Mouse (Mus musculus) brown adipose tissue, adult 24 weeks (tissue): ENCODE results near the gene Foxa1. TPM values are rescaled to one million over a fixed set of nuclear protein-coding genes. Genes with fewer than 3 reads are reported as not detected.

Experiments used
- H3K27ac ChIP-seq: fragments of 200-500 bp; replicated peaks from 2 replicates; pipeline ENCODE4 v1.5.1; 2012; ENCODE audit warnings: low read depth, mild to moderate bottlenecking, low read length
- H3K4me1 ChIP-seq: fragments of 200-500 bp; 2 replicates; pipeline ENCODE4 v1.6.1; 2012; ENCODE audit warnings: low read length, mixed read lengths; ENCODE audit not compliant: control insufficient read depth, insufficient read depth, insufficient read length
- H3K4me3 ChIP-seq: fragments of 200-500 bp; 2 replicates; pipeline ENCODE4 v1.5.1; 2012; ENCODE audit warnings: low read depth, mild to moderate bottlenecking, low read length, moderate library complexity; ENCODE audit not compliant: insufficient read depth
- polyA plus RNA-seq: library from polyadenylated mRNA; stranded (reverse); fragments of >200 nt; gene quantifications from 2 replicates; pipeline ENCODE4 v1.2.4, GENCODE M21; 2012; ENCODE audit not compliant: missing spikeins, insufficient read depth, insufficient read length

Foxa1 gene
- polyA plus RNA-seq, 1 experiment: not detected

DNA sequence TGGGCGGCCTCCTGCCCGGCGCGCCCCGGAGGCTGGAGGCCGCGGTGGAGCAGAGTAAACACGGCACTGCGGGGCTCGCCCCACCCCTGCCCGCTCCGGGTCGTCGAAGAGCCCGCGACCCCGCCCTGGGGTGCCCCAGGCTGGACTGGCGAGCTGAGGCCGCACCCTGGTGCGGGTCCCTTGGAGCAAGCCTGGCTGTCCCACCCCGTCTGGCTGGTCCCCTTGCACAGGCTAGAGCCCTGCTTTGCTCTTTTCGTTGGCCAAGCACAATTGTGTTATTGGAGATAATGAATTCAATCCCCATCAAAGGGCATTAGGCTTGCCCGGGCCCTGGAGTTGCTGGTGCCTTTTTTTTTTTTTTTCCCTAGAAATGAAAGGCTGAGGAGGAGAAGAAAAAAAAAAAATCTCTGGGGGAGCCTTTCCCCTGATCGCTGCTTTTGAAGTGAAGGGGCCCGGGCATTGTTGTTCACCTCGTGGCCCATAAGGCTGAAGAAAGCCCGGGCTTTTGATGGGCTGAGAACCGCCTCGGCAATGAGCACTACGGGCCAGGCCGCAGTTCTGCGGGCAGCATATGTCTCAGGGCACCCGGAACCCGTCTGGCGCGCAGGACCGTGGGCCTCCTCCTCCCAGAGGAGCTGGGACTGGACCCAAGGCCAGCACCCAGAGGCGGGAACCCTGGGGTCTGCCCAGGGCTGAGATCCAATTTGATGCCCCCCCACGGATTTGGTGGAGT is 11.7 kb downstream of the Foxa1 start:
- Histone ChIP-seq H3K4me3 (no peak overlapping the region), H3K27ac (no peak overlapping the region), H3K4me1 (no peaks in the 10 kb centered on the region; the same call in 1 of the 2 replicates)

DNA sequence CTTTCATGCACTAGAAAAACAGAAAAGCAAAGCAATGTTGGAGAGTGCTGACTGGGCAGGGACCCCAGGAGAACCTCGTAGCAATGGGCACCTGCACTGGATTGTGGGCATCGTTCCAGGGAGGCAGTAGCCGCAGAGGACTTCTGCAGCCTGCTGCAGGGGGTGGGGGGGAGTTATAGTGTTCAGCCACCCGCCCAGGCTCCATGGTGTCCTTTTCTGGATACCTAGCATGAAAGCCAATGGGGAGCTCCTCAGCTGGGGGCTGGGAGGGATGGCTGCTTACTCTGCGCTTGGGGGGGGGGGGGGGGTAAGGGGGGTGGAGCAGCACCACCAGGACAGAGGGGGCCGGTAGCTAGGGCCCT is 12.2 kb downstream of the Foxa1 start:
- Histone ChIP-seq H3K4me1 (no peaks in the 10 kb centered on the region; the same call in 1 of the 2 replicates), H3K27ac (no peak overlapping the region), H3K4me3 (no peak overlapping the region)

GRCm38 (mm10) chr12:57530474-57530873 is 16.2 kb downstream of the Foxa1 start:
- no peaks in the 10 kb centered on the region for H3K4me1 ChIP-seq
- no peak overlapping the region for H3K27ac ChIP-seq
- H3K4me3 ChIP-seq: no peak overlapping the region

DNA sequence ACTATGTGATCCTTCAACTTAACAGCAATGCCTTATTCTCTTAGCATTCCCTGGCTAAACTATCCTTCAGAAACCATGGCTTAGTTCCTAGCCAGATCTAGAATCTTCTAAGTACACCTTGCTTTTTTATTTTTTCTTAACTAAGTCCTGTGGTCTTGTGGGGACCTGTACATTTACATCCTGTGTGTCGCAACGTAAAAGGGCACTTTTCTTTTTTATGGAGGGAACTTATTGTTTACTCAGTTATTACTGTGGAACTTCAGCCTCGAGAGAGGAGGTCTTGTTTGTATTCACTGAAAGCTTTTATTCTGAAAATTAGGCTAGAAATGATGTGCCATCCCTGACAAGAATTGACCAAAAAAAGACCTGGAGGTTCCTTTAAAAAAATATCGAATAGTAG is 18.4 kb downstream of the Foxa1 start:
- no peaks in the 10 kb centered on the region for H3K4me1 ChIP-seq
- H3K27ac ChIP-seq: no peak overlapping the region
- no peak overlapping the region for H3K4me3 ChIP-seq

DNA sequence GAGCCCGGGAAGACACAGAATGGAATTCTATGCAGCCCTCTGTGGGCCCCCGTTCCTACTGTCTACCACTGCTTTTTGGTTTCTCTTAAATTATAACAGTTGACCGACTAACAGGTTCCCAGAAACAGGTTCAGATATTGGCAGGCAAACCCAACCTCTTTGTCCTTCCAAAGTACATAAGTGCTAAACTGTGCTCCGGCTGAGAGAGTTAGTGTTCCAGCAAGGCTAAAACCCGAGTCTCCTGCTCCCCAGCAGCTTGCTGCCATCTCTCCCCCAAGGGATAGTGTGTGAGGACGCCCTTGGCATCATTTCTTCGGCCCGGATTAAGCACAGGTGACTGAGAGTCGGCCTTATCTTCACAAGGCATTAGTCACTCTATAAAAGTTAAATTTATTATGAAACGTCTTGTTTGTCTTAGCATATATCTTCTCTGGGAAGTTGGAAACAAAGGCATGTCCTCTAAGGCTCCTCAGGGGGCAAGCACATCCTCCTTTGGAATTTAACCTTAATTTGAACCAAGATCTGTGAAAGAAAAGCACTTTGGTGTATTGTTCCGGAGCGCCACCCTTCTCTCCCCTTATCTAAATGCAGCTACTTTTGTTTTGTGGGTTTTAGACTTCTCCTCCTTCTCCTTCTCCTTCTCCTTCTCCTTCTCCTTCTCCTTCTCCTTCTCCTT is 30.9 kb downstream of the Foxa1 start:
- Histone ChIP-seq H3K4me3 (no peak overlapping the region), H3K27ac (no peak overlapping the region), H3K4me1 (no peaks in the 10 kb centered on the region)

- H3K4me1 ChIP-seq: no peaks in the 10 kb centered on the region
- no peak overlapping the region for H3K4me3 ChIP-seq
Measured at GRCm38 (mm10) chr12:57514552-57514951, 32.2 kb downstream of the Foxa1 start.

DNA sequence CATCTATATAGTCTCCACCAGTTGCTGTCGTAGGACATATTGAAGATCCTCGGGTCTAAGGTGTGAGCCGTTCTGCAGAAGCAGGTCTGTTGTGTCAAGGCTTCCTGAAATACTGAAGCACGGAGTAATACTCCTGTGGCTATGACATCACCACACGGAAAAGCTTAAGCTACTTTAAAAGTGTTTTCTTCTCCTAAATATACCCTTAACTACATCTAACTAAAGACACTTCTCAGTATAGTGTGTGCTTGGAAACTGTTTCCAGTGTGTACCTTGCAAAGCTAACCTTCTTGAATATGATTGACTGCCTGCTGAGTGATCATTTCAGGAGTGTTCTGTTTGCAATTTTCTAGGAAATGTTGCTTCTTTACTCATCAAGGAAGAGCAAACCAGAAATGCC is 35.2 kb downstream of the Foxa1 start:
- H3K4me1 ChIP-seq: no peaks in the 10 kb centered on the region
- no peak overlapping the region for H3K4me3 ChIP-seq
- no peak overlapping the region for H3K27ac ChIP-seq

More at GRCm38 (mm10) chr12:57514552-57514951, 32.2 kb downstream of the Foxa1 start:
- no peak overlapping the region for H3K27ac ChIP-seq

DNA sequence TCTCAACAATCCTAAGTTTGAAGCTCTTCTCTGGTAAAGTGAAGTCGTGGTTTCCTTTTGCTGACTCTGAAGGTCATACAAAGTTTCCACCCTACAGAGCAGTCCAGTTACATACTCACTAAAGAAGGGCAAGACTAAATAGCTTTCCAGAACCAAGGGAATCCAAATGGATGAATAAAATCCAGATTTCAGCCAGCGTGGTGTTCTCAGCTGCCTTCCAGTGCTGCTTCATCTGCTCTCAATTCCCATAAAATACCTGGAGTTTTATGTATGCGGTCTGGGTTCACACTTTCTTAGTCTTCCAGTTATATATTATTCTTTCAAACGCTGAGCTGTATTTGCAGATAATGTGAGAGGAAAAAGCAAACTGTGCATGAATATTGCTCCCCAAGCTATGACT is 35.6 kb downstream of the Foxa1 start:
- Histone ChIP-seq H3K4me1 (no peaks in the 10 kb centered on the region), H3K27ac (no peak overlapping the region), H3K4me3 (no peak overlapping the region)

DNA sequence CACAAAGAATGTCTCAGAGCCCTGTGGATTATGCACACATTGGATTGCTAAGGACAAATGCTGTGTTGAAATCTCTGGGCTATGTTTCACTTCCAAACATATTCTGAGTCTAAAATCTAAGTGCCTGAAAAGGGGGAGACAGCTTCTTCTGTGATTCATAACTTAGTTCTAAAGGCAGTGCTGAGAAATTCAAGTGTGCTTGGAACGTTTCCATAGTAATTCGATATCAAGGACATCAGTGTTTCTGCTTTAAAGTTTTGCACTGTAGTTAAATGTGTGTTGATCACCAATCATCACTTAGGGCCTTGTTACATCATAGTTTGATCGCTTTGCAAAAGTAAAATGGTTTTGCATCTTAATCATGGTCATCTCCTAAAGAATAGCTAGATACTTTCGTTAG is 37.0 kb downstream of the Foxa1 start:
- H3K4me1 ChIP-seq: no peaks in the 10 kb centered on the region
- no peak overlapping the region for H3K4me3 ChIP-seq
- H3K27ac ChIP-seq: no peak overlapping the region

DNA sequence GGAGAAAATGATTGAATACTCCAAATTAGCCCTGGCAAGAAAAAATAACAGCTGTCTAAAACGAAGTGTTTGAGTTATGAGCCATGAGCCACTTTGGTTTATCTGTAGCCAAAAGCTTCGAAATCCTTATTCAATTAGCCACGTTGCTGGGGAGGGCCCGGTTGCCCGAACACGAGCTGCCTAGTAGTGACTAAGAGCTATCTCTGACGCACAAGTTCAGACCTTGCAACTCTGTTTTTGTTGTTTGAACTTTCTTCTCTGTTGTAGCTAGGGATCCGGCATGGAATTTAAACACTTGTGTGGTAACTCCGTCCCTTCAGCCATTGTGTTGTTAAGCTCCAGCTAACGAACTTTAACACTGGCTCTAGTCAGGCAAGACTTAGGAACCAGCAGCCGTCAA is 37.8 kb downstream of the Foxa1 start:
- no peak overlapping the region for H3K4me3 ChIP-seq
- H3K4me1 ChIP-seq: no peaks in the 10 kb centered on the region
- H3K27ac ChIP-seq: no peak overlapping the region

- Histone ChIP-seq H3K4me3 (no peak overlapping the region), H3K27ac (no peak overlapping the region), H3K4me1 (no peaks in the 10 kb centered on the region)
Measured at GRCm38 (mm10) chr12:57505329-57505728, 41.4 kb downstream of the Foxa1 start.

- Histone ChIP-seq H3K4me1 (no peaks in the 10 kb centered on the region), H3K27ac (no peak overlapping the region), H3K4me3 (no peak overlapping the region)
Measured at GRCm38 (mm10) chr12:57500246-57500645, 46.5 kb downstream of the Foxa1 start.

GRCm38 (mm10) chr12:57496347-57497119 is 50.2 kb downstream of the Foxa1 start:
- Histone ChIP-seq H3K27ac (no peak overlapping the region), H3K4me3 (no peak overlapping the region), H3K4me1 (no peaks in the 10 kb centered on the region)
